Mouse (Mus musculus) thymus, adult 2 months (tissue): Measurements from ENCODE around the gene Ntrk1.

Experiments used
- CTCF ChIP-seq: fragments of 200-500 bp; IDR thresholded peaks from 2 replicates; pipeline ENCODE4 v1.5.1; 2012; ENCODE audit warnings: mild to moderate bottlenecking, control low read depth, low read length, moderate library complexity, borderline replicate concordance; ENCODE audit not compliant: control insufficient read depth, poor library complexity, insufficient read depth; ENCODE audit errors: extremely low read depth
- POLR2A ChIP-seq: fragments of 200-500 bp; IDR thresholded peaks from 2 replicates; pipeline ENCODE4 v1.6.1; 2012; ENCODE audit warnings: mild to moderate bottlenecking, low read length, control low read depth, moderate library complexity; ENCODE audit not compliant: control insufficient read depth, poor library complexity, insufficient read depth; ENCODE audit errors: extremely low read depth

DNA sequence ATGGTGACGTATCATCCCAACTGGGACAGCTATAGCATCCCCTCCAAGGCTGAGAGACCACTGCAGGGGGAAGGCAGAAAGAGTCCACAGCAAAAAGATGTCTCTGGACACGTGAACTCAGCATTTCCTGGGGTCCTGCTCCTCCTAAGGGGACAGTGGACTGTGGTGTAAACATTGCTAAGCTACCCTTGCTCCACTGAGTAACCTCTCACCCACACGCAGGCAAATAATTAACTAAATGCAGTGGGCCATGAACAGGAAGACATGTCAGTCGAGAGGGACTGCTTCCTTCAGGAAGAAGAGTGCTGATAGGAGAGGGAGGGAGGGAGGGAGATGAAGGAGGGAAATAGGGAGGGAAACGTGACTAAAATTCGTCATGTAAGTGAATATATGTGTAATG, 23.9 kb downstream of the Ntrk1 start:
- no peak for TF ChIP-seq CTCF
- TF ChIP-seq POLR2A, result no peak
